Mouse (Mus musculus): ENCODE data around the gene Rev3l. TPM values are rescaled to one million over a fixed set of nuclear protein-coding genes. Genes with fewer than 3 reads are reported as not detected.
A peak's percentile ranks its signal among the peaks of the same experiment; 100 is the strongest.

Rev3l gene
- polyA plus RNA-seq, 1 experiment = 5.6 TPM

DNA sequence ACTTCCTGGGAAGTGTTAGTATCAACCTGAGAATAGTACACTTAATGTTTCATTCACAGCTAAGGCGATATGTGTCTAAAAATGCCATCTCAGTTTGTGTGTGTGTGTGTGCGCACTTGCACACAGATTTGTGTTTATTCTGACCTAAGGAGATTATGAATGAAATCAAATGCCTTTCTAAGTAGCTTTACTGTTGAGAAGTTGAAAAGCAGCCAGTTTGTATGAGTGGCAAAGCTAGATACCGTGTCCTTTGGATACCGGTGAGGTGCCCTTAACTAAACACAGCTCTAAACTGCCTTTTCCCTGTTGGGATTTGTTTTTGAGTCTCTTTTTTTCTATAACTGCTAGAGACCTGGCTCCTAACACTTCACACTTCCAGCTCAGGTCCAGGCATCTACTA is 34.8 kb downstream of the Rev3l start:
- no peak overlapping the region for H3K27ac ChIP-seq (ENCODE audit: control insufficient read depth, insufficient read depth, low read depth, low read length, poor library complexity)
- H3K4me1 ChIP-seq (ENCODE audit: control insufficient read depth, insufficient read depth, low read length) = no peaks in the 10 kb centered on the region
- TF ChIP-seq POLR2A (IDR thresholded peaks at IDR 0.05; ENCODE audit: borderline replicate concordance, control insufficient read depth, low read depth, low read length) = no peak
- TF ChIP-seq CTCF (IDR thresholded peaks at IDR 0.05; ENCODE audit: control insufficient read depth, insufficient read depth, low read length) = no peak
- 58% methylated on average over 4 of the region's 4 CpGs for WGBS
- no peak overlapping the region for H3K4me3 ChIP-seq (replicated peaks; ENCODE audit: control insufficient read depth, low read depth, low read length)

DNA sequence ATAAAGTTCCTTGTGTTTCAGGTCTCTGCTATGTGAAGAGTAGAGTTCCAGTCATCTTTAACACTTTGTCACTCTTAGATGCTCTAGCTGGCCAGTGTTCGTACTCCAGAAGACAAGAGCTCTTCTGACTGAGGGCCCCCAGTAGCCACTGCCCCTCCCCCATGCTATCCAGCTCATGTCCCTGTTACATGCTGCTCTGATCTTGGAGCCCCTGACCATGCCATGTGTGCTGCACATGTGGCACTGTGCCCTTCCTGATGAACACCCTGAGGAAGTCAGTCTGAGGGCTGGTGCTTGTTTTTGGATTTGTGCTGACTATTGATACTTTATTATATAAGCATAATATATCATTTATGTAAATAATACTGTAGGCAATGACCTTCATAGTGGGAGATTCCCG is 40.3 kb downstream of the Rev3l start:
- WGBS = 84% methylated on average over 2 of the region's 2 CpGs
- no peak for TF ChIP-seq CTCF (IDR thresholded peaks at IDR 0.05; ENCODE audit: control insufficient read depth, insufficient read depth, low read length)
- TF ChIP-seq POLR2A (IDR thresholded peaks at IDR 0.05; ENCODE audit: borderline replicate concordance, control insufficient read depth, low read depth, low read length) = no peak
- H3K4me1 ChIP-seq (ENCODE audit: control insufficient read depth, insufficient read depth, low read length) = peaks cover 1% of the 10 kb centered on the region; the same call in 1 of the 2 replicates
- no peak overlapping the region for H3K4me3 ChIP-seq (replicated peaks; ENCODE audit: control insufficient read depth, low read depth, low read length)
- no peak overlapping the region for H3K27ac ChIP-seq (ENCODE audit: control insufficient read depth, insufficient read depth, low read depth, low read length, poor library complexity)

DNA sequence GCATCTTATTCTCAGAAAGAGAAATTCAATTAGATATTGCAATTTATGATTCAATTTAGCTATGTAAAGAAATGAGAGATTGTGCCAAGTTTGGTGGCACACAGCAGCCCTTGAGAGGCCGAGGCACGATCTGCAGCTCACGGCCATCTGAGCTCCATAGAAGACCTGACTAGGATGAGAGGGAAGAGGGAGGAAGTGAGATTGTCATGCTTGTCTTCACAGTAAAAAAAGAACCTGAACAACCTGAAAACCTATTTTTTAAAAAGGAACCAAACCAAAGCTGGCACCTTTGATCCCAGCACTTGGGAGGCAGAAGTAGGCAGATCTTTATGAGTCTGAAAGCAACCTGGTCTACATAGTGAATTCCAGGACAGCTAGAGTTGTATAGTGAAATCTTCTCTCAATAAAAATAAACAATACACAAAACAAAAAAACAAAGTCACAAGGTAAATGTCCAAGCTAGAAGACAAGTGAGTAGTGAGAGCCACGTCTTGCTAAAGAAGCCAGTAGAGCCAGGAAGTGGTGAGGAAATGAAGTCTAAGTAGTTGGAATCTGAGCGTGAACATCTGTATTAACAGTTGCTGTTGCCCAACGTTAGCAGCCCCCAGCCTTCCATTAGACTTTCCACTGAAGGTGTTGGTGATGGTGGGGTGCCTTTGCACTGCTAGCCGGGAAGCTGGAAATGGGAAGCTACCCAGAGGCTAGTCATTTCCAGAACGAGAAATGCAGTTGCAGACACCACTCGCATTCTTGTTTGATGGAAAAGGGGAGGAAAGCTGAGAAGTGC is 42.2 kb downstream of the Rev3l start:
- TF ChIP-seq CTCF (IDR thresholded peaks at IDR 0.05; ENCODE audit: control insufficient read depth, insufficient read depth, low read length) (no peak), POLR2A (IDR thresholded peaks at IDR 0.05; ENCODE audit: borderline replicate concordance, control insufficient read depth, low read depth, low read length) (no peak)
- no peak overlapping the region for H3K27ac ChIP-seq (ENCODE audit: control insufficient read depth, insufficient read depth, low read depth, low read length, poor library complexity)
- H3K4me1 ChIP-seq (ENCODE audit: control insufficient read depth, insufficient read depth, low read length) = peaks cover 1% of the 10 kb centered on the region; the same call in 1 of the 2 replicates
- 28% methylated on average over 9 of the region's 9 CpGs for WGBS
- no peak overlapping the region for H3K4me3 ChIP-seq (replicated peaks; ENCODE audit: control insufficient read depth, low read depth, low read length)

DNA sequence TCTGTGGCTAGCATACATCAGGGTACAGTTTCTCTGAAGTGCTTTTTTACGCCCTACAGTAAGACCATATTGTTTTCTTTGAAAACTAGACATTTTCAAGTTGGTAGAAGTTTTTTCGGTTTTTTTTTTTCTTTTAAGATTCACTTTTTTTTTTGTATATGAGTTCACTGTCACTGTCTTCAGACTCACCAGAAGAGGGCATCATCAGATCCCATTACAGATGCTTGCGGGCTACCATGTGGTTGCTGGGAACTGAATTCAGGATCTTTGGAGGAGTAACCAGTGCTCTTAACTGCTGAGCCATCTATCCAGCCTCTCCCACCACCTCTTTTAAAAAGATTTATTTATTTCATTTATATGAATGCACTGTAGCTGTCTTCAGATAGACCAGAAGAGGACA is 45.0 kb downstream of the Rev3l start:
- no peak overlapping the region for H3K27ac ChIP-seq (ENCODE audit: control insufficient read depth, insufficient read depth, low read depth, low read length, poor library complexity)
- no peak overlapping the region for H3K4me3 ChIP-seq (replicated peaks; ENCODE audit: control insufficient read depth, low read depth, low read length)
- TF ChIP-seq CTCF (IDR thresholded peaks at IDR 0.05; ENCODE audit: control insufficient read depth, insufficient read depth, low read length) (no peak), POLR2A (IDR thresholded peaks at IDR 0.05; ENCODE audit: borderline replicate concordance, control insufficient read depth, low read depth, low read length) (no peak)
- 69% methylated on average over 3 of the region's 3 CpGs for WGBS
- H3K4me1 ChIP-seq (ENCODE audit: control insufficient read depth, insufficient read depth, low read length) = peaks cover 1% of the 10 kb centered on the region; the same call in 1 of the 2 replicates

DNA sequence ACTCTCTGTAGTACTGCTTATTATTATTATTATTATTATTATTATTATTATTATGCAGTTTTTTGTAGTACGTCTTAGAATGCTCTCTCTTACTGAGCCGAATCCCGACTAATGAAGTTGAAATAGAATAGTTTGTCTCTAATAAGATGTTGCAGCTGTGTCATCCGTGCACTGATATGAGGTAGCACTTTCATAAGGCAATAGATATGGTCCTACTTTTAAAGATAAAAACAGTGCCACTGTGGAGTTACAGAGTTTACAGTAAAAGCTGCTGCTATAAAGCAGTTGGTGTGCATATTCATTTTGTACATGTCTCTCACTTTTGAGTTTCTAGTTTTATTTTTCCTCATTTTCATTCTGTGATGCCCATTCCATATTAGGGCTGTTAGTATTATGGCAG is 46.4 kb downstream of the Rev3l start:
- H3K4me3 ChIP-seq (replicated peaks; ENCODE audit: control insufficient read depth, low read depth, low read length) = no peak overlapping the region
- TF ChIP-seq CTCF (IDR thresholded peaks at IDR 0.05; ENCODE audit: control insufficient read depth, insufficient read depth, low read length) (no peak), POLR2A (IDR thresholded peaks at IDR 0.05; ENCODE audit: borderline replicate concordance, control insufficient read depth, low read depth, low read length) (no peak)
- WGBS = 66% methylated on average over 4 of the region's 4 CpGs

DNA sequence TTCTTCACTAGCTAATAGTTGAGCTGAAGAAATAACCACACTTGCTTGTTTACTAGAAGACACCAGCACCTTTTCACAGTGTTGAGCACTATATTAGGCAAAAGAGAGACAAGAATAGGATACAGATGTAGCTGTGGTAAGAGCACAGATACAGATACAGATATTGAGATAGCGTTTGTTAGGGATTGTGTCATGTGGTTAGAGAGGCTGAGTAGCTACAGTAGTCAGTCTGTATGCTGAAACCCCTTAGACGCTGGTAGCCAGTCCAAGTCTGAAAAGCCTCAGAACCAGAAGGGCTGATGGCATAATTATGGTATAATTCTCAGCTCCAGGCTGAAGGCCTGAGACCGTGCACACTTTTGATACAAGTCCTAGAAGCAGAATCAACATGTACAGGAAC is 53.3 kb downstream of the Rev3l start:
- no peak overlapping the region for H3K4me3 ChIP-seq (replicated peaks; ENCODE audit: control insufficient read depth, low read depth, low read length)
- no peak for TF ChIP-seq POLR2A (IDR thresholded peaks at IDR 0.05; ENCODE audit: borderline replicate concordance, control insufficient read depth, low read depth, low read length)
- no peak for TF ChIP-seq CTCF (IDR thresholded peaks at IDR 0.05; ENCODE audit: control insufficient read depth, insufficient read depth, low read length)
- no peaks in the 10 kb centered on the region for H3K4me1 ChIP-seq (ENCODE audit: control insufficient read depth, insufficient read depth, low read length)
- H3K27ac ChIP-seq (ENCODE audit: control insufficient read depth, insufficient read depth, low read depth, low read length, poor library complexity) = no peak overlapping the region
- 48% methylated on average over 3 of the region's 3 CpGs for WGBS

More for the DNA sequence above, 46.4 kb downstream of the Rev3l start:
- H3K27ac ChIP-seq (ENCODE audit: control insufficient read depth, insufficient read depth, low read depth, low read length, poor library complexity) = no peak overlapping the region
- H3K4me1 ChIP-seq (ENCODE audit: control insufficient read depth, insufficient read depth, low read length) = peaks cover 1% of the 10 kb centered on the region; the same call in 1 of the 2 replicates

DNA sequence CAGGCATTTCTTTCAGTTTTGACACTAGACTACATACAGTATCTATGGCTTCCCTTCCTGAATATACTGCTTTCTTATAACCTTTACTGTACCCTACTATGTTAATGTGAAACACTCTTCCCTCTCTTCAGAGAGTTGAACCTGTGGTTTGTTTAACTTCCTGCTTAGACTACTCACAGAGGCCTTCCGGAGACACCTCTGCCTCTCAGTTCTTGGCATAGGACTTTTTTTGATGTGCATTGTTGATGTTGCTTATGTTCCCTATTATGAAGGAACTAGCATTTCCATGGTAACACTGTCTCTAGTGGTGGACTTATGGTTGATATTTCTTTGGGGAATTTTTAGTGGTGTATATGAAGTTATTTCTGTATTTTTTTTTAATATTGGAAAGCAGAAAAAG is 61.4 kb downstream of the Rev3l start:
- WGBS = 8% methylated on average over 1 of the region's 1 CpGs
- TF ChIP-seq POLR2A (IDR thresholded peaks at IDR 0.05; ENCODE audit: borderline replicate concordance, control insufficient read depth, low read depth, low read length) (no peak), CTCF (IDR thresholded peaks at IDR 0.05; ENCODE audit: control insufficient read depth, insufficient read depth, low read length) (no peak)

DNA sequence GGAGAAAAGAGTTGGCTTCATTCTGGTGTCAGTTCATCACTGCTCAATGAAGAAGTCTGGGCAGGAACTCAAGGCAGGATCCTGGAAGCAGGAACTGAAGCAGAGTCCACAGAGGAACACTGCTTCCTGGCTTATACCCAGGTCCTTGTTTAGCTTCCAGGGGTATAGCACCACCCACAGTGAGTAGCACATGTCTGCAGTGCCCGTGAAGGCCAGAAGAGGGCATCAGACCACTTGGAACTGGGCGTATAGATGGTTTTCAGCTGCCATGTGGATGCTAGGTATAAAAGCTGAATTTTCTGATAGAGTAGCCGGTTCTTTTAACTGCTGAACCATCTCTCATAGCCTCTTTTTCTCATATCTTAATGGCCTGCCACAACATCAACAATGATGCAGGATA is 79.6 kb downstream of the Rev3l start:
- H3K27ac ChIP-seq (ENCODE audit: control insufficient read depth, insufficient read depth, low read depth, low read length, poor library complexity) = no peak overlapping the region
- 70% methylated on average over 3 of the region's 3 CpGs for WGBS
- H3K4me1 ChIP-seq (ENCODE audit: control insufficient read depth, insufficient read depth, low read length) = no peaks in the 10 kb centered on the region
- TF ChIP-seq POLR2A (IDR thresholded peaks at IDR 0.05; ENCODE audit: borderline replicate concordance, control insufficient read depth, low read depth, low read length) (no peak), CTCF (IDR thresholded peaks at IDR 0.05; ENCODE audit: control insufficient read depth, insufficient read depth, low read length) (peak; percentile 78)
- H3K4me3 ChIP-seq (replicated peaks; ENCODE audit: control insufficient read depth, low read depth, low read length) = no peak overlapping the region

More for the DNA sequence above, 61.4 kb downstream of the Rev3l start:
- Histone ChIP-seq H3K27ac (ENCODE audit: control insufficient read depth, insufficient read depth, low read depth, low read length, poor library complexity) (no peak overlapping the region), H3K4me3 (replicated peaks; ENCODE audit: control insufficient read depth, low read depth, low read length) (no peak overlapping the region), H3K4me1 (ENCODE audit: control insufficient read depth, insufficient read depth, low read length) (no peaks in the 10 kb centered on the region)
